Mouse (Mus musculus) liver, postnatal 0 days (tissue): Measurements from ENCODE around the gene Slc19a1. TPM values are rescaled to one million over a fixed set of nuclear protein-coding genes. Genes with fewer than 3 reads are reported as not detected.
A peak's percentile ranks its signal among the peaks of the same experiment; 100 is the strongest.

Experiments used
- ATAC-seq: fragments of 200-750 bp; cut with Nextera tagmentation; 2 replicates; pipeline ENCODE4 v1.8.0; 2017; ENCODE audit warnings: mild to moderate bottlenecking, moderate library complexity
- DNase-seq: peaks from one replicate; pipeline ENCODE4 v3.0.0-alpha.2; 2016
- H3K27ac ChIP-seq: fragments of 300-500 bp; sonication (generic); 2 replicates; pipeline ENCODE4 v1.5.1; 2014; ENCODE audit warnings: antibody characterized with exemption, moderate library complexity, mild to moderate bottlenecking, low read depth
- H3K27me3 ChIP-seq: fragments of 300-500 bp; sonication (generic); 2 replicates; pipeline ENCODE4 v1.6.1; 2014; ENCODE audit warnings: low read length, control low read depth, mixed read lengths; ENCODE audit not compliant: insufficient read depth
- H3K36me3 ChIP-seq: fragments of 300-500 bp; sonication (generic); replicated peaks from 2 replicates; pipeline ENCODE4 v1.6.1; 2014; ENCODE audit warnings: mild to moderate bottlenecking, control low read depth, low read length, moderate library complexity, mixed read lengths; ENCODE audit not compliant: insufficient read depth
- H3K4me1 ChIP-seq: fragments of 300-500 bp; sonication (generic); 2 replicates; pipeline ENCODE4 v1.6.1; 2014; ENCODE audit warnings: antibody characterized with exemption, mild to moderate bottlenecking, control low read depth; ENCODE audit not compliant: insufficient read depth
- H3K4me2 ChIP-seq: fragments of 300-500 bp; sonication (generic); 2 replicates; pipeline ENCODE4 v1.6.1; 2014; ENCODE audit warnings: low read depth, mild to moderate bottlenecking, low read length, moderate library complexity, mixed read lengths
- H3K4me3 ChIP-seq: fragments of 300-500 bp; sonication (generic); 2 replicates; pipeline ENCODE4 v1.5.1; 2014; ENCODE audit warnings: low read depth, low read length
- H3K9ac ChIP-seq: fragments of 300-500 bp; sonication (generic); replicated peaks from 2 replicates; pipeline ENCODE4 v1.6.1; 2014; ENCODE audit warnings: mild to moderate bottlenecking, moderate library complexity
- H3K9me3 ChIP-seq: fragments of 300-500 bp; sonication (generic); 2 replicates; pipeline ENCODE4 v1.6.1; 2016; ENCODE audit warnings: mild to moderate bottlenecking, control low read depth, low read length, mixed read lengths
- CTCF ChIP-seq: sonication (generic); IDR thresholded peaks from 2 replicates; pipeline ENCODE4 v1.5.1; 2016; ENCODE audit warnings: antibody characterized with exemption, low read depth
- EP300 ChIP-seq: IDR thresholded peaks from 2 replicates; pipeline ENCODE4 v1.6.1; 2016; ENCODE audit warnings: antibody characterized with exemption, low read depth, mild to moderate bottlenecking
- WGBS: fragments of 180-500 bp; shearing (Covaris S2); extraction: QIAGEN DNeasy Blood & Tissue Kit; methylation state at CpG from one replicate; pipeline ENCODE4 v1.1.7; 2014; ENCODE audit not compliant: insufficient replicate concordance; 5-methylcytosine and 5-hydroxymethylcytosine counted together
- polyA plus RNA-seq: library from polyadenylated mRNA; unstranded; fragments of >200 nt; fragmentation: Nextera tagmentation; extraction: Ambion mirVana; gene quantifications from 2 replicates; pipeline ENCODE4 v1.2.1, GENCODE M21; 2015

The Slc19a1 gene
- polyA plus RNA-seq, 1 experiment from 2014 or later: 10.5 TPM

DNA sequence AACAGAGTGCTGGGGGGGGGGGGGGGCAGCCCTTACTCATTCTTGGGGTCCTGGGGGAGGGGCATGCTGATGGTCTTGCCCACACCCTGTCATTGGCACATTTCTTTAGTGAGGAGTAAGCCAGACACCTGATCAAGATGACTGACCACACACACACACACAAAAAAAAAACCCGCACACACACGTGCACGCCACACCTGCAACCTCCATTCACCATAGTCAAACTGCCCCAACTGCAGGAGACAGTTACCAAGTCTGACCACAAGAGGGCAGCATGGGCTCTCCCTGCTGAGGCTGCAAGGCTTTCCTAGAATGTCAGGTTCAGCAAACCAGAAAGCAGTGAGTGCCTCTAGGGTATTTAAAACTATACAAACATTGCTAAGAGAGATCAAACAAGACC lies 50.4 kb downstream of the Slc19a1 start:
- no peak overlapping the region for H3K4me2 ChIP-seq
- H3K4me1 ChIP-seq: no peaks in the 10 kb centered on the region
- H3K9me3 ChIP-seq: no peaks in the 10 kb centered on the region
- no peaks in the 10 kb centered on the region for H3K27me3 ChIP-seq
- H3K27ac ChIP-seq: no peak overlapping the region
- H3K4me3 ChIP-seq: no peak overlapping the region
- peak; percentile 78 for DNase-seq
- peaks cover 11% of the 10 kb centered on the region for H3K36me3 ChIP-seq
- whole genome bisulfite sequencing: 23% methylated on average over 3 of the region's 3 CpGs
- no peak overlapping the region for H3K9ac ChIP-seq
- ATAC-seq: peak; percentile 43; the same call in 1 of the 2 replicates
- no peak for TF ChIP-seq EP300
- peak; percentile 97 for TF ChIP-seq CTCF

- no peaks in the 10 kb centered on the region for H3K27me3 ChIP-seq
- DNase-seq: no peak
- 68% methylated on average over 5 of the region's 5 CpGs for WGBS
- no peak overlapping the region for H3K4me2 ChIP-seq
- H3K9me3 ChIP-seq: no peaks in the 10 kb centered on the region
- H3K27ac ChIP-seq: no peak overlapping the region
- TF ChIP-seq EP300 (no peak), CTCF (no peak)
- H3K36me3 ChIP-seq: peaks cover 13% of the 10 kb centered on the region
- H3K9ac ChIP-seq: no peak overlapping the region
- no peaks in the 10 kb centered on the region for H3K4me1 ChIP-seq
- no peak for ATAC-seq
- H3K4me3 ChIP-seq: no peak overlapping the region
Measured at GRCm38 (mm10) chr10:77082921-77083320, 50.9 kb downstream of the Slc19a1 start.

- WGBS: 39% methylated on average over 1 of the region's 1 CpGs
- ATAC-seq: no peak
- Histone ChIP-seq H3K4me3 (no peak overlapping the region), H3K4me2 (no peak overlapping the region), H3K4me1 (no peaks in the 10 kb centered on the region), H3K9me3 (no peaks in the 10 kb centered on the region), H3K27ac (no peak overlapping the region), H3K36me3 (peaks cover 9% of the 10 kb centered on the region), H3K9ac (no peak overlapping the region), H3K27me3 (no peaks in the 10 kb centered on the region)
- TF ChIP-seq EP300 (no peak), CTCF (no peak)
- DNase-seq: no peak
Measured at GRCm38 (mm10) chr10:77084568-77084967, 52.5 kb downstream of the Slc19a1 start.

- DNase-seq: no peak
- Histone ChIP-seq H3K9me3 (0 out of 2 replicates have a peak, but pooled peaks cover 2% of the 10 kb centered on the region), H3K36me3 (peaks cover 11% of the 10 kb centered on the region; the same call in 1 of the 2 replicates), H3K4me3 (no peak overlapping the region), H3K9ac (peak overlapping the region; percentile 38; the same call in 1 of the 2 replicates), H3K4me2 (peak overlapping the region; percentile 2), H3K4me1 (peaks cover 10% of the 10 kb centered on the region), H3K27ac (peak overlapping the region; percentile 92), H3K27me3 (no peaks in the 10 kb centered on the region)
- no peak for TF ChIP-seq CTCF
- ATAC-seq: peak; percentile 6; the same call in 1 of the 2 replicates
- WGBS: 59% methylated on average over 8 of the region's 8 CpGs
Measured at GRCm38 (mm10) chr10:77089336-77089735, 57.3 kb downstream of the Slc19a1 start.

- ATAC-seq: no peak
- peak overlapping the region; percentile 92 for H3K27ac ChIP-seq
- H3K9ac ChIP-seq: no peak overlapping the region
- H3K27me3 ChIP-seq: no peaks in the 10 kb centered on the region
- no peak for DNase-seq
- H3K4me2 ChIP-seq: no peak overlapping the region
- no peak for TF ChIP-seq CTCF
- TF ChIP-seq EP300: no peak
- 47% methylated on average over 5 of the region's 5 CpGs for WGBS
- H3K4me3 ChIP-seq: no peak overlapping the region
- peaks cover 10% of the 10 kb centered on the region for H3K4me1 ChIP-seq
- H3K36me3 ChIP-seq: peaks cover 11% of the 10 kb centered on the region; the same call in 1 of the 2 replicates
- 0 out of 2 replicates have a peak, but pooled peaks cover 2% of the 10 kb centered on the region for H3K9me3 ChIP-seq
Measured at GRCm38 (mm10) chr10:77090063-77090462, 58.0 kb downstream of the Slc19a1 start.

GRCm38 (mm10) chr10:77091538-77092097 lies 59.6 kb downstream of the Slc19a1 start:
- 35% methylated on average over 4 of the region's 4 CpGs for WGBS
- H3K36me3 ChIP-seq: peaks cover 11% of the 10 kb centered on the region; the same call in 1 of the 2 replicates
- peak; percentile 51 for DNase-seq
- H3K4me2 ChIP-seq: no peak overlapping the region
- ATAC-seq: peak; percentile 94
- H3K4me1 ChIP-seq: peaks cover 17% of the 10 kb centered on the region
- 0 out of 2 replicates have a peak, but pooled peaks cover 2% of the 10 kb centered on the region for H3K9me3 ChIP-seq
- no peak overlapping the region for H3K4me3 ChIP-seq
- H3K27ac ChIP-seq: peak overlapping the region; percentile 92
- H3K9ac ChIP-seq: no peak overlapping the region; the same call in 1 of the 2 replicates
- no peak for TF ChIP-seq CTCF
- peak; percentile 91 for TF ChIP-seq EP300
- no peaks in the 10 kb centered on the region for H3K27me3 ChIP-seq
